Mouse (Mus musculus): Measurements from ENCODE around the gene Mmgt2. TPM values are rescaled to one million over a fixed set of nuclear protein-coding genes. Genes with fewer than 3 reads are reported as not detected.
A peak's percentile ranks its signal among the peaks of the same experiment; 100 is the strongest.

Gene Mmgt2
- polyA plus RNA-seq, 1 experiment from 2014 or later, result 49.0 TPM

GRCm38 (mm10) chr11:62643011-62643631, 5.3 kb upstream of the Mmgt2 start:
- Histone ChIP-seq H3K9me3 (replicated peaks; ENCODE audit: control insufficient read depth, low read length) (no peaks in the 10 kb centered on the region), H3K9ac (ENCODE audit: low read length) (peak overlapping the region; percentile 61), H3K27me3 (ENCODE audit: control insufficient read depth, insufficient read depth, low read length) (no peaks in the 10 kb centered on the region), H3K4me3 (ENCODE audit: low read length) (no peak overlapping the region), H3K27ac (ENCODE audit: low read length) (peak overlapping the region; percentile 98), H3K4me1 (ENCODE audit: control insufficient read depth, insufficient read depth, low read length) (peaks cover 88% of the 10 kb centered on the region), H3K36me3 (ENCODE audit: control insufficient read depth, insufficient read depth) (no peaks in the 10 kb centered on the region), H3K4me2 (ENCODE audit: low read depth, low read length) (peak overlapping the region; percentile 29; the same call in 1 of the 2 replicates)
- WGBS, result 43% methylated on average over 8 of the region's 8 CpGs
- ATAC-seq (replicated peaks; ENCODE audit: extremely low read depth, insufficient read depth, low FRiP score), result no peak

GRCm38 (mm10) chr11:62643681-62644363, 4.6 kb upstream of the Mmgt2 start:
- H3K4me2 ChIP-seq (ENCODE audit: low read depth, low read length), result no peak overlapping the region
- H3K36me3 ChIP-seq (ENCODE audit: control insufficient read depth, insufficient read depth), result no peaks in the 10 kb centered on the region
- no peaks in the 10 kb centered on the region for H3K27me3 ChIP-seq (ENCODE audit: control insufficient read depth, insufficient read depth, low read length)
- peak overlapping the region; percentile 61 for H3K9ac ChIP-seq (ENCODE audit: low read length)
- 57% methylated on average over 10 of the region's 10 CpGs for WGBS
- peaks cover 81% of the 10 kb centered on the region for H3K4me1 ChIP-seq (ENCODE audit: control insufficient read depth, insufficient read depth, low read length)
- no peaks in the 10 kb centered on the region for H3K9me3 ChIP-seq (replicated peaks; ENCODE audit: control insufficient read depth, low read length)
- H3K27ac ChIP-seq (ENCODE audit: low read length), result peak overlapping the region; percentile 98
- H3K4me3 ChIP-seq (ENCODE audit: low read length), result no peak overlapping the region
- ATAC-seq (replicated peaks; ENCODE audit: extremely low read depth, insufficient read depth, low FRiP score), result no peak

GRCm38 (mm10) chr11:62644602-62645336, 3.7 kb upstream of the Mmgt2 start:
- Histone ChIP-seq H3K4me2 (ENCODE audit: low read depth, low read length) (peak overlapping the region; percentile 83), H3K9ac (ENCODE audit: low read length) (peak overlapping the region; percentile 94), H3K27ac (ENCODE audit: low read length) (peak overlapping the region; percentile 98), H3K4me3 (ENCODE audit: low read length) (no peak overlapping the region), H3K36me3 (ENCODE audit: control insufficient read depth, insufficient read depth) (no peaks in the 10 kb centered on the region), H3K4me1 (ENCODE audit: control insufficient read depth, insufficient read depth, low read length) (peaks cover 74% of the 10 kb centered on the region), H3K9me3 (replicated peaks; ENCODE audit: control insufficient read depth, low read length) (no peaks in the 10 kb centered on the region), H3K27me3 (ENCODE audit: control insufficient read depth, insufficient read depth, low read length) (no peaks in the 10 kb centered on the region)
- no peak for ATAC-seq (replicated peaks; ENCODE audit: extremely low read depth, insufficient read depth, low FRiP score)
- WGBS, result 86% methylated on average over 5 of the region's 5 CpGs

- H3K27ac ChIP-seq (ENCODE audit: low read length), result peak overlapping the region; percentile 98
- H3K36me3 ChIP-seq (ENCODE audit: control insufficient read depth, insufficient read depth), result no peaks in the 10 kb centered on the region
- no peak for ATAC-seq (replicated peaks; ENCODE audit: extremely low read depth, insufficient read depth, low FRiP score)
- H3K4me1 ChIP-seq (ENCODE audit: control insufficient read depth, insufficient read depth, low read length), result peaks cover 72% of the 10 kb centered on the region
- WGBS, result 34% methylated on average over 4 of the region's 4 CpGs
- H3K4me2 ChIP-seq (ENCODE audit: low read depth, low read length), result peak overlapping the region; percentile 83
- peak overlapping the region; percentile 89 for H3K4me3 ChIP-seq (ENCODE audit: low read length)
- H3K27me3 ChIP-seq (ENCODE audit: control insufficient read depth, insufficient read depth, low read length), result no peaks in the 10 kb centered on the region
- no peaks in the 10 kb centered on the region for H3K9me3 ChIP-seq (replicated peaks; ENCODE audit: control insufficient read depth, low read length)
- peak overlapping the region; percentile 94 for H3K9ac ChIP-seq (ENCODE audit: low read length)
Observed at GRCm38 (mm10) chr11:62645337-62645675, 3.2 kb upstream of the Mmgt2 start.

GRCm38 (mm10) chr11:62645732-62646494, 2.6 kb upstream of the Mmgt2 start:
- H3K4me2 ChIP-seq (ENCODE audit: low read depth, low read length), result peak overlapping the region; percentile 83
- H3K36me3 ChIP-seq (ENCODE audit: control insufficient read depth, insufficient read depth), result no peaks in the 10 kb centered on the region
- H3K9me3 ChIP-seq (replicated peaks; ENCODE audit: control insufficient read depth, low read length), result no peaks in the 10 kb centered on the region
- peaks cover 73% of the 10 kb centered on the region for H3K4me1 ChIP-seq (ENCODE audit: control insufficient read depth, insufficient read depth, low read length)
- no peaks in the 10 kb centered on the region for H3K27me3 ChIP-seq (ENCODE audit: control insufficient read depth, insufficient read depth, low read length)
- peak; percentile 6; the same call in 1 of the 2 replicates for ATAC-seq (replicated peaks; ENCODE audit: extremely low read depth, insufficient read depth, low FRiP score)
- peak overlapping the region; percentile 98 for H3K27ac ChIP-seq (ENCODE audit: low read length)
- peak overlapping the region; percentile 94 for H3K9ac ChIP-seq (ENCODE audit: low read length)
- 6% methylated on average over 8 of the region's 8 CpGs for WGBS
- peak overlapping the region; percentile 89 for H3K4me3 ChIP-seq (ENCODE audit: low read length)

GRCm38 (mm10) chr11:62646495-62646843, 2.0 kb upstream of the Mmgt2 start:
- peak overlapping the region; percentile 83 for H3K4me2 ChIP-seq (ENCODE audit: low read depth, low read length)
- ATAC-seq (replicated peaks; ENCODE audit: extremely low read depth, insufficient read depth, low FRiP score), result no peak
- no peaks in the 10 kb centered on the region for H3K36me3 ChIP-seq (ENCODE audit: control insufficient read depth, insufficient read depth)
- no peaks in the 10 kb centered on the region for H3K9me3 ChIP-seq (replicated peaks; ENCODE audit: control insufficient read depth, low read length)
- peak overlapping the region; percentile 89 for H3K4me3 ChIP-seq (ENCODE audit: low read length)
- 9% methylated on average over 4 of the region's 4 CpGs for WGBS
- no peaks in the 10 kb centered on the region for H3K27me3 ChIP-seq (ENCODE audit: control insufficient read depth, insufficient read depth, low read length)
- H3K27ac ChIP-seq (ENCODE audit: low read length), result peak overlapping the region; percentile 98
- H3K4me1 ChIP-seq (ENCODE audit: control insufficient read depth, insufficient read depth, low read length), result peaks cover 68% of the 10 kb centered on the region
- H3K9ac ChIP-seq (ENCODE audit: low read length), result peak overlapping the region; percentile 94

GRCm38 (mm10) chr11:62646958-62647515, 1.4 kb upstream of the Mmgt2 start:
- no peaks in the 10 kb centered on the region for H3K36me3 ChIP-seq (ENCODE audit: control insufficient read depth, insufficient read depth)
- WGBS, result 25% methylated on average over 7 of the region's 7 CpGs
- ATAC-seq (replicated peaks; ENCODE audit: extremely low read depth, insufficient read depth, low FRiP score), result no peak
- peak overlapping the region; percentile 89 for H3K4me3 ChIP-seq (ENCODE audit: low read length)
- peak overlapping the region; percentile 94 for H3K9ac ChIP-seq (ENCODE audit: low read length)
- no peaks in the 10 kb centered on the region for H3K27me3 ChIP-seq (ENCODE audit: control insufficient read depth, insufficient read depth, low read length)
- H3K9me3 ChIP-seq (replicated peaks; ENCODE audit: control insufficient read depth, low read length), result no peaks in the 10 kb centered on the region
- H3K27ac ChIP-seq (ENCODE audit: low read length), result peak overlapping the region; percentile 98
- peak overlapping the region; percentile 83 for H3K4me2 ChIP-seq (ENCODE audit: low read depth, low read length)
- H3K4me1 ChIP-seq (ENCODE audit: control insufficient read depth, insufficient read depth, low read length), result peaks cover 64% of the 10 kb centered on the region

GRCm38 (mm10) chr11:62647661-62648590, 538 bp upstream of the Mmgt2 start, which contains the start of gene Lrrc75a:
Lrrc75a (minus strand) TSS chr11:62648523.
- H3K27me3 ChIP-seq (ENCODE audit: control insufficient read depth, insufficient read depth, low read length), result no peaks in the 10 kb centered on the region
- H3K4me1 ChIP-seq (ENCODE audit: control insufficient read depth, insufficient read depth, low read length), result peaks cover 57% of the 10 kb centered on the region
- H3K36me3 ChIP-seq (ENCODE audit: control insufficient read depth, insufficient read depth), result no peaks in the 10 kb centered on the region
- peak within 1 kb of the TSS; percentile 98 for H3K27ac ChIP-seq (ENCODE audit: low read length)
- H3K9ac ChIP-seq (ENCODE audit: low read length), result peak within 1 kb of the TSS; percentile 94
- H3K4me3 ChIP-seq (ENCODE audit: low read length), result peak within 1 kb of the TSS; percentile 89
- WGBS, result under 1% methylated on average over 72 of the region's 86 CpGs
- no peaks in the 10 kb centered on the region for H3K9me3 ChIP-seq (replicated peaks; ENCODE audit: control insufficient read depth, low read length)
- ATAC-seq (replicated peaks; ENCODE audit: extremely low read depth, insufficient read depth, low FRiP score), result peak; percentile 24
- H3K4me2 ChIP-seq (ENCODE audit: low read depth, low read length), result peak within 1 kb of the TSS; percentile 83
